9 mouse cellular contexts compared by ENCODE assay signal in genomic region chr12:84214495-84215175, GRCm38 (mm10). TPM values are rescaled to one million over a fixed set of nuclear protein-coding genes. Genes with fewer than 3 reads are reported as not detected.
A peak's percentile ranks its signal among the peaks of the same experiment; 100 is the strongest.
DNase-seq lines count a peak whose midpoint lies in the region; ATAC-seq and TF ChIP-seq lines count a peak whose summit lies in the region.
"Had no signal": no experiment of that assay in that cellular context is flagged by ENCODE, and none has a peak within 500 bp of the region (broad histone marks: within the 10 kb centered on the region; RNA-seq: fewer than 3 reads in every experiment).

No protein-coding gene starts in this region.

- no peaks in the 10 kb centered on the region for H3K36me3 ChIP-seq in intestine, embryonic 16.5 days (ENCODE audit: control insufficient read depth, insufficient read depth, low read length)
- no peaks in the 10 kb centered on the region for H3K36me3 ChIP-seq in lung, postnatal 0 days (ENCODE audit: insufficient read depth, low read length)
- H3K36me3 ChIP-seq: midbrain, embryonic 15.5 days had no signal

- H3K27me3 ChIP-seq in intestine, embryonic 16.5 days (replicated peaks; ENCODE audit: control insufficient read depth, insufficient read depth, low read length): no peaks in the 10 kb centered on the region
- no peaks in the 10 kb centered on the region for H3K27me3 ChIP-seq in lung, postnatal 0 days (replicated peaks; ENCODE audit: insufficient read depth, low read length)
- H3K27me3 ChIP-seq: midbrain, embryonic 15.5 days had no signal

- peak; percentile 25; the same call in 1 of the 2 replicates for TF ChIP-seq CTCF in lung, postnatal 0 days (IDR thresholded peaks at IDR 0.05)

- no peak overlapping the region for H3K4me2 ChIP-seq in intestine, embryonic 16.5 days (ENCODE audit: low read depth, low read length)
- H3K4me2 ChIP-seq in lung, postnatal 0 days (replicated peaks; ENCODE audit: low read depth, low read length): 0 out of 2 replicates have a peak overlapping the region, but pooled peaks have one; percentile 17
- H3K4me2 ChIP-seq: midbrain, embryonic 15.5 days had no signal

- WGBS in intestine, embryonic 16.5 days: 55% methylated on average over 14 of the region's 14 CpGs
- WGBS in lung, postnatal 0 days: 33% methylated on average over 14 of the region's 14 CpGs

- no peak for ATAC-seq in intestine, embryonic 16.5 days
- ATAC-seq in lung, postnatal 0 days: peak; percentile 31
- ATAC-seq in megakaryocyte-erythroid progenitor cell, adult 5-6 weeks (replicated peaks; ENCODE audit: low FRiP score, low TSS enrichment, poor library complexity, severe bottlenecking): no peak
- ATAC-seq: midbrain, embryonic 15.5 days had no signal

- H3K27ac ChIP-seq in intestine, embryonic 16.5 days (ENCODE audit: low read length): peak overlapping the region; percentile 50; the same call in 1 of the 2 replicates
- peak overlapping the region; percentile 99 for H3K27ac ChIP-seq in lung, postnatal 0 days (ENCODE audit: low read length)
- H3K27ac ChIP-seq: midbrain, embryonic 15.5 days had no signal

- no peak; the same call in 1 of the 2 replicates for TF ChIP-seq EP300 in lung, postnatal 0 days (IDR thresholded peaks at IDR 0.05)

- DNase-seq in adrenal gland, adult 2 months: peak; percentile 50
- no peak for DNase-seq in adrenal gland, postnatal 10 days
- DNase-seq in kidney, adult 11 months: peak; percentile 26
- DNase-seq in kidney, adult 8-10 months: no peak
- peak; percentile 84 for DNase-seq in lung, postnatal 0 days (ENCODE audit: low spot score)
- DNase-seq in thymus, postnatal 36 days: no peak

- no peak overlapping the region for H3K4me3 ChIP-seq in intestine, embryonic 16.5 days (ENCODE audit: low read length)
- H3K4me3 ChIP-seq in lung, postnatal 0 days (ENCODE audit: low read depth, low read length): no peak overlapping the region
- H3K4me3 ChIP-seq: midbrain, embryonic 15.5 days had no signal

- H3K4me1 ChIP-seq in intestine, embryonic 16.5 days (ENCODE audit: control insufficient read depth, insufficient read depth, low read length): peaks cover 49% of the 10 kb centered on the region
- H3K4me1 ChIP-seq in lung, postnatal 0 days (ENCODE audit: insufficient read depth, low read depth, low read length): peaks cover 48% of the 10 kb centered on the region

- 0 out of 2 replicates have a peak overlapping the region, but pooled peaks have one; percentile 1 for H3K9ac ChIP-seq in intestine, embryonic 16.5 days (ENCODE audit: low read depth, low read length)
- no peak overlapping the region for H3K9ac ChIP-seq in lung, postnatal 0 days (replicated peaks; ENCODE audit: low read depth)
- H3K9ac ChIP-seq: midbrain, embryonic 15.5 days had no signal

- no peaks in the 10 kb centered on the region for H3K9me3 ChIP-seq in intestine, embryonic 16.5 days (ENCODE audit: control insufficient read depth, low read length)
- no peaks in the 10 kb centered on the region for H3K9me3 ChIP-seq in lung, postnatal 0 days (ENCODE audit: low read length)
- H3K9me3 ChIP-seq: midbrain, embryonic 15.5 days had no signal

RNA-seq across cellular contexts. Expression of gene Elmsan1, which starts 4.0 kb away (rescaled TPM):
- total RNA-seq in adrenal gland, adult 2 months (2021): 10 to 100 TPM; 17.0 to 22.7 TPM
- 14.4 and 20.4 TPM in 2 replicates for polyA plus RNA-seq in adrenal gland, adult 2 months (2012; rRNA removed)
- 10 to 100 TPM; 19.2 to 24.9 TPM for total RNA-seq in adrenal gland, postnatal 10 days (2021)
- 6.3 and 6.7 TPM in 2 replicates for polyA plus RNA-seq in intestine, embryonic 16.5 days (2015; fragmentation: Nextera tagmentation; extraction: Ambion mirVana)
- polyA plus RNA-seq in lung, postnatal 0 days (2015; fragmentation: Nextera tagmentation; extraction: Ambion mirVana): 5.9 and 6.7 TPM in 2 replicates
- total RNA-seq in megakaryocyte-erythroid progenitor cell, adult 5-6 weeks (2014; fragmentation: Nextera tagmentation): 29.6 and 42.1 TPM in 2 replicates
- total RNA-seq in megakaryocyte-erythroid progenitor cell, adult 5-6 weeks (2017): 12.9 and 13.2 TPM in 2 replicates

Comparison
In these comparisons a context has a peak if more than half of its experiments do, and no peak if none do; other contexts are left out.
1. DNase-seq: peak in adrenal gland, adult 2 months (single experiment), kidney, adult 11 months (single experiment) and lung, postnatal 0 days (single experiment); none in adrenal gland, postnatal 10 days (single experiment), kidney, adult 8-10 months (0 of 2) and thymus, postnatal 36 days (0 of 2).